Mouse (Mus musculus) left cerebral cortex, postnatal 14 days (tissue): Measurements from ENCODE around the gene Ppp1r14c. TPM values are rescaled to one million over a fixed set of nuclear protein-coding genes. Genes with fewer than 3 reads are reported as not detected.
"Not testable (repeated sequence)": the region's sequence is repeated elsewhere in the genome, so short reads cannot be mapped to it uniquely, and the experiment has no call there.

Experiments
- DNase-seq, 2 experiments: peaks; one replicate each; pipeline ENCODE4 v3.0.0; 2021 to 2022; ENCODE audit warnings: low spot score in 2 of 2, mixed read lengths in 1 of 2
- intact Hi-C: fragments of 180-260 bp; cut with DNase I; formaldehyde crosslinking; loops from one replicate; pipeline ENCODE4 v1.15.1; 2025
- total RNA-seq, 2 experiments: library from RNA; stranded (reverse); gene quantifications; 2 replicates each; pipeline ENCODE4 v1.2.3; 2021

Gene Ppp1r14c
- total RNA-seq, 2 experiments from 2014 or later, result 40.0 to 45.7 TPM

GRCm38 (mm10) chr10:3448699-3449098, 82.8 kb downstream of the Ppp1r14c start:
- intact Hi-C loops, result no loop called here

GRCm38 (mm10) chr10:3451930-3452329, 86.1 kb downstream of the Ppp1r14c start:
- DNase-seq, result no peak
- intact Hi-C loops, result no loop called here

More at GRCm38 (mm10) chr10:3448699-3449098, 82.8 kb downstream of the Ppp1r14c start:
- DNase-seq, result no peak

- intact Hi-C loops, result no loop called here
- no peak for DNase-seq
Observed at GRCm38 (mm10) chr10:3452822-3453475, 87.1 kb downstream of the Ppp1r14c start.

- no peak for DNase-seq
Observed at GRCm38 (mm10) chr10:3458686-3459085, 92.8 kb downstream of the Ppp1r14c start.

GRCm38 (mm10) chr10:3460841-3461240, 95.0 kb downstream of the Ppp1r14c start:
- intact Hi-C loops, result no loop called here
- no peak for DNase-seq

More at GRCm38 (mm10) chr10:3458686-3459085, 92.8 kb downstream of the Ppp1r14c start:
- intact Hi-C loops, result no loop called here

GRCm38 (mm10) chr10:3466135-3466626, 100.3 kb downstream of the Ppp1r14c start:
- intact Hi-C loops, result no loop called here

GRCm38 (mm10) chr10:3468590-3468989, 102.7 kb downstream of the Ppp1r14c start:
- intact Hi-C loops, result no loop called here
- DNase-seq, result no peak

More at GRCm38 (mm10) chr10:3466135-3466626, 100.3 kb downstream of the Ppp1r14c start:
- no peak for DNase-seq

- DNase-seq, result no peak
- intact Hi-C loops, result no loop called here
Observed at GRCm38 (mm10) chr10:3476611-3477010, 110.8 kb downstream of the Ppp1r14c start.

- DNase-seq, result no peak
- intact Hi-C loops, result no loop called here
Observed at GRCm38 (mm10) chr10:3479772-3480171, 113.9 kb downstream of the Ppp1r14c start.

- intact Hi-C loops, result no loop called here
- no peak for DNase-seq
Observed at GRCm38 (mm10) chr10:3490052-3490451, 124.2 kb downstream of the Ppp1r14c start.

- peak; percentile 55 to 62 for DNase-seq
Observed at GRCm38 (mm10) chr10:3496791-3497190, 130.9 kb downstream of the Ppp1r14c start.

GRCm38 (mm10) chr10:3500846-3501245, 135.0 kb downstream of the Ppp1r14c start:
- DNase-seq, intact Hi-C loops: not testable (repeated sequence)

More at GRCm38 (mm10) chr10:3496791-3497190, 130.9 kb downstream of the Ppp1r14c start:
- intact Hi-C loops, result no loop called here

- intact Hi-C loops, result no loop called here
- DNase-seq, result peak; percentile 70 to 71
Observed at GRCm38 (mm10) chr10:3507484-3508221, 141.8 kb downstream of the Ppp1r14c start.

- intact Hi-C loops, result no loop called here
- no peak for DNase-seq
Observed at GRCm38 (mm10) chr10:3508222-3508588, 142.3 kb downstream of the Ppp1r14c start.

- DNase-seq, result no peak
- intact Hi-C loops, result no loop called here
Observed at GRCm38 (mm10) chr10:3508746-3509145, 142.9 kb downstream of the Ppp1r14c start.

GRCm38 (mm10) chr10:3509663-3510277, 143.9 kb downstream of the Ppp1r14c start:
- no peak for DNase-seq
- intact Hi-C loops, result loop anchor here (5.0 kb wide), 1 partner anchor 177 kb away; no protein-coding TSS in a partner anchor

- intact Hi-C loops, result loop anchor here (5.0 kb wide), 1 partner anchor 178 kb away; no protein-coding TSS in a partner anchor
- no peak for DNase-seq
Observed at GRCm38 (mm10) chr10:3510486-3510885, 144.6 kb downstream of the Ppp1r14c start.

GRCm38 (mm10) chr10:3511401-3511800, 145.5 kb downstream of the Ppp1r14c start:
- no peak for DNase-seq
- intact Hi-C loops, result loop anchor here (5.0 kb wide), 1 partner anchor 179 kb away; no protein-coding TSS in a partner anchor

- intact Hi-C loops, result loop anchor here (5.0 kb wide), 1 partner anchor 180 kb away; no protein-coding TSS in a partner anchor
Observed at GRCm38 (mm10) chr10:3512620-3513305, 146.9 kb downstream of the Ppp1r14c start.

More at GRCm38 (mm10) chr10:3512620-3513305, 146.9 kb downstream of the Ppp1r14c start:
- DNase-seq, result peak in 1 of 2 experiments; percentile 48
